Mouse (Mus musculus): Measurements from ENCODE around the gene Col4a2. TPM values are rescaled to one million over a fixed set of nuclear protein-coding genes. Genes with fewer than 3 reads are reported as not detected.

Col4a2 gene
- polyA plus RNA-seq, 1 experiment from 2014 or later = 117 TPM

- H3K4me2 ChIP-seq (ENCODE audit: low read depth, low read length) = no peak overlapping the region
- WGBS = 75% methylated on average over 13 of the region's 13 CpGs
- H3K4me1 ChIP-seq (replicated peaks; ENCODE audit: control insufficient read depth, insufficient read depth, low read length) = peaks cover 12% of the 10 kb centered on the region
- H3K36me3 ChIP-seq (ENCODE audit: control insufficient read depth, insufficient read depth, low read length) = peaks cover 13% of the 10 kb centered on the region
- no peaks in the 10 kb centered on the region for H3K9me3 ChIP-seq (ENCODE audit: control insufficient read depth, low read length)
- no peak overlapping the region for H3K4me3 ChIP-seq (ENCODE audit: low read length)
- no peak for ATAC-seq (ENCODE audit: low read depth)
- H3K27ac ChIP-seq (ENCODE audit: low read length) = no peak overlapping the region
- H3K9ac ChIP-seq (ENCODE audit: low read length) = no peak overlapping the region
- no peaks in the 10 kb centered on the region for H3K27me3 ChIP-seq (ENCODE audit: control insufficient read depth, insufficient read depth, low read depth, low read length)
Observed at GRCm38 (mm10) chr8:11417762-11418161, 105.2 kb downstream of the Col4a2 start.

- H3K4me1 ChIP-seq (replicated peaks; ENCODE audit: control insufficient read depth, insufficient read depth, low read length) = peaks cover 12% of the 10 kb centered on the region
- H3K4me3 ChIP-seq (ENCODE audit: low read length) = no peak overlapping the region
- peak; percentile 87 for ATAC-seq (ENCODE audit: low read depth)
- H3K9me3 ChIP-seq (ENCODE audit: control insufficient read depth, low read length) = no peaks in the 10 kb centered on the region
- peak overlapping the region; percentile 40; the same call in 1 of the 2 replicates for H3K9ac ChIP-seq (ENCODE audit: low read length)
- WGBS = 14% methylated on average over 6 of the region's 6 CpGs
- no peak overlapping the region for H3K4me2 ChIP-seq (ENCODE audit: low read depth, low read length)
- no peaks in the 10 kb centered on the region for H3K27me3 ChIP-seq (ENCODE audit: control insufficient read depth, insufficient read depth, low read depth, low read length)
- peak overlapping the region; percentile 87 for H3K27ac ChIP-seq (ENCODE audit: low read length)
- H3K36me3 ChIP-seq (ENCODE audit: control insufficient read depth, insufficient read depth, low read length) = peaks cover 23% of the 10 kb centered on the region
Observed at GRCm38 (mm10) chr8:11419232-11419631, 106.6 kb downstream of the Col4a2 start.

GRCm38 (mm10) chr8:11419645-11420044, 107.0 kb downstream of the Col4a2 start:
- H3K4me3 ChIP-seq (ENCODE audit: low read length) = no peak overlapping the region
- H3K9me3 ChIP-seq (ENCODE audit: control insufficient read depth, low read length) = no peaks in the 10 kb centered on the region
- no peak overlapping the region for H3K9ac ChIP-seq (ENCODE audit: low read length)
- peak overlapping the region; percentile 87 for H3K27ac ChIP-seq (ENCODE audit: low read length)
- ATAC-seq (ENCODE audit: low read depth) = peak; percentile 64
- peaks cover 23% of the 10 kb centered on the region for H3K36me3 ChIP-seq (ENCODE audit: control insufficient read depth, insufficient read depth, low read length)
- no peaks in the 10 kb centered on the region for H3K27me3 ChIP-seq (ENCODE audit: control insufficient read depth, insufficient read depth, low read depth, low read length)
- H3K4me1 ChIP-seq (replicated peaks; ENCODE audit: control insufficient read depth, insufficient read depth, low read length) = peaks cover 12% of the 10 kb centered on the region
- H3K4me2 ChIP-seq (ENCODE audit: low read depth, low read length) = no peak overlapping the region
- 13% methylated on average over 2 of the region's 2 CpGs for WGBS

DNA sequence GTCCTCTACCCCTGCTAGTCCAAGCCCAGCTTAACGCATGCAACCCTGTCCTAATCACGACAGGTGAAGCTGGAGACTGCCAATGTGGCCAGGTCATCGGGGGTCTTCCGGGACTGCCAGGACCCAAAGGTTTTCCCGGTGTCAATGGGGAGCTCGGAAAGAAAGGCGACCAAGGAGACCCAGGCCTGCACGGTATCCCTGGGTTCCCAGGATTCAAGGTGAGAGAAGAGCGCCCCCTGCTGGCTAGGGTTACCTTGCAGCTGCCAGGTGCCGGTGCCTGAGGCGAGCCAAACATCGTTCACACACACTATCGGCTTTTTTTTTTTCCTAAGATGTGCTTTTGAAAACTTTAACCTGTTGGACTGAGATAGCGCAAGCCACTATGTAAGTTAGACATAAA, 108.5 kb downstream of the Col4a2 start:
- H3K4me1 ChIP-seq (replicated peaks; ENCODE audit: control insufficient read depth, insufficient read depth, low read length) = peaks cover 12% of the 10 kb centered on the region
- no peak overlapping the region for H3K9ac ChIP-seq (ENCODE audit: low read length)
- no peaks in the 10 kb centered on the region for H3K27me3 ChIP-seq (ENCODE audit: control insufficient read depth, insufficient read depth, low read depth, low read length)
- no peak for ATAC-seq (ENCODE audit: low read depth)
- peaks cover 23% of the 10 kb centered on the region for H3K36me3 ChIP-seq (ENCODE audit: control insufficient read depth, insufficient read depth, low read length)
- H3K27ac ChIP-seq (ENCODE audit: low read length) = no peak overlapping the region
- no peak overlapping the region for H3K4me3 ChIP-seq (ENCODE audit: low read length)
- WGBS = 54% methylated on average over 14 of the region's 14 CpGs
- H3K4me2 ChIP-seq (ENCODE audit: low read depth, low read length) = no peak overlapping the region
- no peaks in the 10 kb centered on the region for H3K9me3 ChIP-seq (ENCODE audit: control insufficient read depth, low read length)

DNA sequence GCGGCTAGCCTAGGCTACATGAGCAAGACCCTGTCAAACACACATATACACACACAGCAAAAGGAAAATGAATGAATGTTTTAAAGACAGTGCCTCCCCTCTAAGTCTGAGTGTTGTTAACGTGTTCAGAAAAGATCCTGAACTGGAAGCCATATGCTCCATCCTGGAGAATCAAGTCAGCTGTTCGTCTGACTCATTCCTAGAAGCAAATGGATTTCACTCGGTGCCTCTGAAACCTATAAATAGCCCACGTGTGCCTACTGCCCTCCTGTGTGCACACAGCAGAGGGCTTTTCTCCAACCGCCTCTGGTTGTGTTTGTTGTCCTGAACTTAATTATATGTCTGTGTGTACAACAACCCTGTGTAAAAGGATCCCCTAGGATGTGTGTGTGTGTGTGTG, 109.4 kb downstream of the Col4a2 start:
- Histone ChIP-seq H3K9me3 (ENCODE audit: control insufficient read depth, low read length) (no peaks in the 10 kb centered on the region), H3K27ac (ENCODE audit: low read length) (no peak overlapping the region), H3K4me3 (ENCODE audit: low read length) (no peak overlapping the region), H3K27me3 (ENCODE audit: control insufficient read depth, insufficient read depth, low read depth, low read length) (no peaks in the 10 kb centered on the region), H3K4me2 (ENCODE audit: low read depth, low read length) (no peak overlapping the region), H3K4me1 (replicated peaks; ENCODE audit: control insufficient read depth, insufficient read depth, low read length) (peaks cover 12% of the 10 kb centered on the region), H3K9ac (ENCODE audit: low read length) (no peak overlapping the region), H3K36me3 (ENCODE audit: control insufficient read depth, insufficient read depth, low read length) (peaks cover 22% of the 10 kb centered on the region)
- ATAC-seq (ENCODE audit: low read depth) = no peak
- WGBS = 79% methylated on average over 6 of the region's 6 CpGs

- 60% methylated on average over 7 of the region's 7 CpGs for WGBS
- Histone ChIP-seq H3K4me3 (ENCODE audit: low read length) (no peak overlapping the region), H3K9ac (ENCODE audit: low read length) (no peak overlapping the region), H3K4me1 (replicated peaks; ENCODE audit: control insufficient read depth, insufficient read depth, low read length) (peaks cover 12% of the 10 kb centered on the region), H3K4me2 (ENCODE audit: low read depth, low read length) (no peak overlapping the region), H3K27me3 (ENCODE audit: control insufficient read depth, insufficient read depth, low read depth, low read length) (no peaks in the 10 kb centered on the region), H3K27ac (ENCODE audit: low read length) (no peak overlapping the region), H3K36me3 (ENCODE audit: control insufficient read depth, insufficient read depth, low read length) (peaks cover 30% of the 10 kb centered on the region), H3K9me3 (ENCODE audit: control insufficient read depth, low read length) (no peaks in the 10 kb centered on the region)
- no peak for ATAC-seq (ENCODE audit: low read depth)
Observed at GRCm38 (mm10) chr8:11423091-11423490, 110.5 kb downstream of the Col4a2 start.

- 0 out of 2 replicates have a peak, but pooled peaks have one; percentile 45 for ATAC-seq (ENCODE audit: low read depth)
- peaks cover 62% of the 10 kb centered on the region for H3K36me3 ChIP-seq (ENCODE audit: control insufficient read depth, insufficient read depth, low read length)
- no peak overlapping the region for H3K4me3 ChIP-seq (ENCODE audit: low read length)
- no peaks in the 10 kb centered on the region for H3K9me3 ChIP-seq (ENCODE audit: control insufficient read depth, low read length)
- H3K27ac ChIP-seq (ENCODE audit: low read length) = no peak overlapping the region
- 62% methylated on average over 5 of the region's 5 CpGs for WGBS
- no peak overlapping the region for H3K4me2 ChIP-seq (ENCODE audit: low read depth, low read length)
- no peaks in the 10 kb centered on the region for H3K4me1 ChIP-seq (replicated peaks; ENCODE audit: control insufficient read depth, insufficient read depth, low read length)
- no peak overlapping the region for H3K9ac ChIP-seq (ENCODE audit: low read length)
- H3K27me3 ChIP-seq (ENCODE audit: control insufficient read depth, insufficient read depth, low read depth, low read length) = no peaks in the 10 kb centered on the region
Observed at GRCm38 (mm10) chr8:11430688-11431087, 118.1 kb downstream of the Col4a2 start.

DNA sequence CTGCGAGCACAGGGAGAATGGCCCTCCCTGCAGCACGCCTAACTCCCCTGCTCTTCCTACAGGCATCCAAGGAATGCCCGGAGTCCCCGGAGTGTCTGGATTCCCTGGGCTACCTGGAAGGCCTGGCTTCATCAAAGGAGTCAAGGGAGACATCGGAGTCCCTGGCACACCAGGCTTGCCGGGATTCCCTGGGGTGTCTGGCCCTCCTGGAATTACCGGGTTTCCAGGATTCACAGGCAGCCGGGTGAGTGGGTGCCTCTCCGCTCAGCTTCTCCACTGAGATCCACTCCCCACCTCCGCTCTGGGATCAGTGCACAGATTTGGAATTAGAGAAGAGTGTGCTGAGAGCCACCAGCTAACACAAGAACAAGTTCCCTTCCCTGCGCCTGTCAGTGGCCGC, 125.3 kb downstream of the Col4a2 start:
- no peaks in the 10 kb centered on the region for H3K4me1 ChIP-seq (replicated peaks; ENCODE audit: control insufficient read depth, insufficient read depth, low read length)
- no peak for ATAC-seq (ENCODE audit: low read depth)
- H3K36me3 ChIP-seq (ENCODE audit: control insufficient read depth, insufficient read depth, low read length) = peaks cover 61% of the 10 kb centered on the region
- no peaks in the 10 kb centered on the region for H3K9me3 ChIP-seq (ENCODE audit: control insufficient read depth, low read length)
- H3K27me3 ChIP-seq (ENCODE audit: control insufficient read depth, insufficient read depth, low read depth, low read length) = no peaks in the 10 kb centered on the region
- H3K9ac ChIP-seq (ENCODE audit: low read length) = no peak overlapping the region
- WGBS = 58% methylated on average over 12 of the region's 12 CpGs
- no peak overlapping the region for H3K4me2 ChIP-seq (ENCODE audit: low read depth, low read length)
- no peak overlapping the region for H3K4me3 ChIP-seq (ENCODE audit: low read length)
- H3K27ac ChIP-seq (ENCODE audit: low read length) = no peak overlapping the region

GRCm38 (mm10) chr8:11441291-11441690, 128.7 kb downstream of the Col4a2 start:
- no peak overlapping the region for H3K27ac ChIP-seq (ENCODE audit: low read length)
- 92% methylated on average over 6 of the region's 6 CpGs for WGBS
- H3K9me3 ChIP-seq (ENCODE audit: control insufficient read depth, low read length) = no peaks in the 10 kb centered on the region
- H3K27me3 ChIP-seq (ENCODE audit: control insufficient read depth, insufficient read depth, low read depth, low read length) = no peaks in the 10 kb centered on the region
- no peaks in the 10 kb centered on the region for H3K4me1 ChIP-seq (replicated peaks; ENCODE audit: control insufficient read depth, insufficient read depth, low read length)
- H3K4me3 ChIP-seq (ENCODE audit: low read length) = no peak overlapping the region
- H3K36me3 ChIP-seq (ENCODE audit: control insufficient read depth, insufficient read depth, low read length) = peaks cover 60% of the 10 kb centered on the region
- H3K9ac ChIP-seq (ENCODE audit: low read length) = no peak overlapping the region
- no peak for ATAC-seq (ENCODE audit: low read depth)
- H3K4me2 ChIP-seq (ENCODE audit: low read depth, low read length) = no peak overlapping the region

- ATAC-seq (ENCODE audit: low read depth) = no peak
- H3K27me3 ChIP-seq (ENCODE audit: control insufficient read depth, insufficient read depth, low read depth, low read length) = no peaks in the 10 kb centered on the region
- no peak overlapping the region for H3K9ac ChIP-seq (ENCODE audit: low read length)
- peaks cover 70% of the 10 kb centered on the region for H3K36me3 ChIP-seq (ENCODE audit: control insufficient read depth, insufficient read depth, low read length)
- no peak overlapping the region for H3K4me3 ChIP-seq (ENCODE audit: low read length)
- H3K27ac ChIP-seq (ENCODE audit: low read length) = no peak overlapping the region
- H3K4me2 ChIP-seq (ENCODE audit: low read depth, low read length) = no peak overlapping the region
- WGBS = 83% methylated on average over 9 of the region's 9 CpGs
- no peaks in the 10 kb centered on the region for H3K9me3 ChIP-seq (ENCODE audit: control insufficient read depth, low read length)
- no peaks in the 10 kb centered on the region for H3K4me1 ChIP-seq (replicated peaks; ENCODE audit: control insufficient read depth, insufficient read depth, low read length)
Observed at GRCm38 (mm10) chr8:11443611-11444010, 131.0 kb downstream of the Col4a2 start.

All from lung, embryonic 16.5 days (tissue).